9 mouse cellular contexts compared by ENCODE assay signal in genomic region chr2:165832295-165832694, GRCm38 (mm10).
DNase-seq lines count a peak whose midpoint lies in the region; ATAC-seq and TF ChIP-seq lines count a peak whose summit lies in the region.
"Had no signal": no experiment of that assay in that cellular context is flagged by ENCODE, and none has a peak within 500 bp of the region (broad histone marks: within the 10 kb centered on the region; RNA-seq: fewer than 3 reads in every experiment).

No protein-coding gene starts in this region.

- no peak for TF ChIP-seq EP300 in heart, adult 2 months (IDR thresholded peaks at IDR 0.05; ENCODE audit: insufficient read depth, low read depth, low read length)

- peak overlapping the region; percentile 75 for H3K27ac ChIP-seq in heart, adult 2 months

- intact Hi-C loops in heart, adult 2 months (cut with DNase I) = no loop called here
- intact Hi-C loops in heart, postnatal 36 days (cut with DNase I) = no loop called here
- intact Hi-C loops in heart, postnatal 14 days (cut with DNase I) = no loop called here

- DNase-seq in heart, adult 2 months = peak in 1 of 2 experiments; percentile 56
- no peak for DNase-seq in heart, postnatal 36 days
- peak; percentile 78 for DNase-seq in ZHBTc4 (ENCODE audit: low read depth, low spot score)
- DNase-seq in heart, postnatal 14 days = peak; percentile 49 to 55
- no peak for DNase-seq in lung, adult 2 months
- no peak for DNase-seq in retina, postnatal 1 day
- no peak for DNase-seq in adrenal gland, postnatal 10 days

- no peak for ATAC-seq in CD4-positive, CD25-positive, alpha-beta regulatory T cell, adult 4 months

- H3K4me3 ChIP-seq in heart, adult 2 months = no peak overlapping the region
- no peak overlapping the region for H3K4me3 ChIP-seq in lung, adult 2 months (replicated peaks; ENCODE audit: extremely low read depth, low read depth, low read length)
- H3K4me3 ChIP-seq: megakaryocyte, embryonic 14.5 days had no signal

- no peak overlapping the region for H3K9ac ChIP-seq in heart, adult 2 months (ENCODE audit: low read depth, low read length)

- H3K79me2 ChIP-seq in heart, adult 2 months (replicated peaks; ENCODE audit: control insufficient read depth, insufficient read depth, low read length) = no peaks in the 10 kb centered on the region

- peaks cover 7% of the 10 kb centered on the region for H3K4me1 ChIP-seq in heart, adult 2 months (ENCODE audit: control insufficient read depth, insufficient read depth, low read length)
- H3K4me1 ChIP-seq in lung, adult 2 months (ENCODE audit: control insufficient read depth, insufficient read depth, low read length) = no peaks in the 10 kb centered on the region

- TF ChIP-seq POLR2A in heart, adult 2 months (IDR thresholded peaks at IDR 0.05; ENCODE audit: insufficient read depth, low read depth, low read length) = no peak
- peak; percentile 28; the same call in 1 of the 2 replicates for TF ChIP-seq POLR2A in lung, adult 2 months (IDR thresholded peaks at IDR 0.05; ENCODE audit: borderline replicate concordance, extremely low read depth, low read depth, low read length)

- no peak for TF ChIP-seq CTCF in heart, adult 2 months (IDR thresholded peaks at IDR 0.05)
- no peak for TF ChIP-seq CTCF in lung, adult 2 months (IDR thresholded peaks at IDR 0.05; ENCODE audit: insufficient read depth, low read length)

- 36% methylated on average over 9 of the region's 9 CpGs for WGBS in heart, adult 2 months
- 42% methylated on average over 9 of the region's 9 CpGs for WGBS in lung, adult 2 months

- no peaks in the 10 kb centered on the region for H3K27me3 ChIP-seq in heart, adult 2 months (ENCODE audit: control insufficient read depth, insufficient read depth, low read length)
- H3K27me3 ChIP-seq: megakaryocyte, embryonic 14.5 days had no signal

- H3K36me3 ChIP-seq in heart, adult 2 months (ENCODE audit: control insufficient read depth, insufficient read depth, low read length) = peaks cover 10% of the 10 kb centered on the region

Comparison
In these comparisons a context has a peak if more than half of its experiments do, and no peak if none do; other contexts are left out.
1. DNase-seq: peak in ZHBTc4 (single experiment) and heart, postnatal 14 days (2 of 2); none in heart, postnatal 36 days (0 of 2), lung, adult 2 months (single experiment), retina, postnatal 1 day (single experiment) and adrenal gland, postnatal 10 days (single experiment).